Mouse (Mus musculus): ENCODE measurements around the gene Tada1. TPM values are rescaled to one million over a fixed set of nuclear protein-coding genes. Genes with fewer than 3 reads are reported as not detected.

The Tada1 gene
- polyA plus RNA-seq (2012; rRNA removed): 11.2 and 12.1 TPM in 2 replicates

DNA sequence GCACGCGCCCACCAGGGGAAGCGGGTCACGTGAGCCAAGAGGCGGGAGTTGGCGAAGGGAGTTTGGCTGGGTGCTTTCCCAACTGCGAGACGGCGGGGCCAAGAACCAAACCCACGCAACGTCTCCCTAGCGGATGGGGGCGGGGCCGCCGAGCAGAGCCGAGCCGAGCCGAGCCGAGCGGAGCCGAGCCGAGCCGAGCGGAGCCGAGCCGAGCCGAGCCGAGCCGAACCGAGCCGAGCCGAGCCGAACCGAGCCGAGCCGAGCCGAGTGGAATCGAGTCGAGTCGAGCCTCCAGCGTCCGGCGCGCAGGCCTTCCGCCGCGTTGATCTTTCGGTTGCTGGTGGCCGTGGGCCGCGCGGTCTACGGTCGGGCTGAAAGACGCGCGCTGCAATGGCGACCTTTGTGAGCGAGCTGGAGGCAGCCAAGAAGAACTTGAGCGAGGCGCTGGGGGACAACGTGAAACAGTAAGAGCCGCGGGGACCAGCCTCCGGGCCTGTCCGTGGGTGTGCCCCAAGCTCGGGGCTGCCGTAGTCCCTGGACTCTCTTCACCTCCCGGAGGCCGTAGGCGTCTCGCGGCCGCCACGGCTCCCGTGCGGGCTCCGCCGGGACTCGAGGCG is at the start of gene Tada1:
Gene Tada1, plus strand, starts transcription at position 85 of the 617 bp plus-strand sequence.

DNA sequence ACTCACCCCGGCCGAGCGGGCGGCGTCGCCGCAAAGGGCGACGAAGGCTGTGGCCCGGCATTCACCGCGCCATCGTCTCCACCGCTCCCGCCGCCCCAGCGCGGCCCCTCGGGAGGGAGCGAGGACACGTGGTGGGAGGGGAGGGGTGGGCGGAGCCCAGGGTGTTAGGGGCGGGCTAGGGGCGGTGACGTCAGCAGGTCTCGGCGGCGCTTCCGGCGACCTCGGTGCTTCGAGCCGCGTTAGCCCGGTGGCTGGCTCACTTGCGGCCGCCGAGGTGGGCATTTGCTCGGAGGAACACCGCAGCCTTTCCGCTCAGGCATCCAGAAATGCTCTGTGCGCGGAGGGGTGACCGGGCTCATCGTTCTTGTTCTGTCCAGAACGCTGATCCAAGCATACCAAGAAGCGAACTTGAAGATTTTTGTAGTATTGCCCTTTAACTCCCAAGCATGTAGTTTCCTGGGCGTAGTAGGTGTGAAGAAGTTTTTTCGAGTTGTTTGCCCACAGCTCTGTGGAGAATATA is 30.9 kb downstream of the Tada1 start, which contains the start of gene Pogk:
Gene Pogk, minus strand, starts transcription at position 163 of the 520 bp plus-strand sequence.

Other genes with a start within 250 kb of the Tada1 start
- gene Gpa33, start 248.9 kb upstream of the Tada1 start, polyA plus RNA-seq (2012; rRNA removed): 0.08 TPM in 1 of 2 replicates, not detected in the other
- gene Mael, start 140.3 kb upstream of the Tada1 start, polyA plus RNA-seq (2012; rRNA removed): not detected in 2 replicates
- gene Ildr2, start 125.0 kb upstream of the Tada1 start, polyA plus RNA-seq (2012; rRNA removed): 0.07 and 0.10 TPM in 2 replicates
- 0.83 and 0.97 TPM in 2 replicates for gene Pogk, start 30.8 kb downstream of the Tada1 start, polyA plus RNA-seq (2012; rRNA removed)
- not detected in 2 replicates for gene Gm4846, start 118.5 kb downstream of the Tada1 start, polyA plus RNA-seq (2012; rRNA removed)

Data from liver, embryonic 18 days (tissue).